Mouse (Mus musculus) midbrain, embryonic 11.5 days (tissue): ENCODE data around the gene Cd3g. TPM values are rescaled to one million over a fixed set of nuclear protein-coding genes. Genes with fewer than 3 reads are reported as not detected.

Experiments
- ATAC-seq: fragments of 200-750 bp; cut with Nextera tagmentation; 2 replicates; pipeline ENCODE4 v1.8.0; 2017; ENCODE audit warnings: moderate TSS enrichment, moderate library complexity; ENCODE audit not compliant: low FRiP score
- DNase-seq: peaks from one replicate; pipeline ENCODE4 v3.0.0; 2015; ENCODE audit warnings: low spot score; ENCODE audit errors: missing footprints
- H3K27ac ChIP-seq: fragments of 300-500 bp; sonication (generic); 2 replicates; pipeline ENCODE4 v1.5.1; 2014; ENCODE audit warnings: low read depth, low read length
- H3K27me3 ChIP-seq: fragments of 300-500 bp; sonication (generic); 2 replicates; pipeline ENCODE4 v1.6.1; 2014; ENCODE audit warnings: mild to moderate bottlenecking, low read length, moderate library complexity, mixed read lengths; ENCODE audit not compliant: control insufficient read depth, insufficient read depth
- H3K36me3 ChIP-seq: fragments of 300-500 bp; sonication (generic); 2 replicates; pipeline ENCODE4 v1.6.1; 2014; ENCODE audit warnings: mild to moderate bottlenecking, low read length, moderate library complexity, mixed read lengths; ENCODE audit not compliant: control insufficient read depth, insufficient read depth
- H3K4me1 ChIP-seq: fragments of 300-500 bp; sonication (generic); 2 replicates; pipeline ENCODE4 v1.6.1; 2014; ENCODE audit warnings: low read length; ENCODE audit not compliant: control insufficient read depth, insufficient read depth
- H3K4me2 ChIP-seq: fragments of 300-500 bp; sonication (generic); 2 replicates; pipeline ENCODE4 v1.6.1; 2014; ENCODE audit warnings: mild to moderate bottlenecking, moderate library complexity
- H3K4me3 ChIP-seq: fragments of 300-500 bp; sonication (generic); 2 replicates; pipeline ENCODE4 v1.5.1; 2014; ENCODE audit warnings: low read depth, low read length
- H3K9ac ChIP-seq: fragments of 300-500 bp; sonication (generic); 2 replicates; pipeline ENCODE4 v1.6.1; 2014; ENCODE audit warnings: low read length
- H3K9me3 ChIP-seq: fragments of 300-500 bp; sonication (generic); 2 replicates; pipeline ENCODE4 v1.6.1; 2016; ENCODE audit warnings: low read length; ENCODE audit not compliant: control insufficient read depth
- WGBS: fragments of 180-500 bp; shearing (Covaris S2); extraction: QIAGEN DNeasy Blood & Tissue Kit; methylation state at CpG from one replicate; pipeline ENCODE4 v1.1.7; 2014; 5-methylcytosine and 5-hydroxymethylcytosine counted together
- polyA plus RNA-seq: library from polyadenylated mRNA; unstranded; fragments of >200 nt; fragmentation: Nextera tagmentation; extraction: Ambion mirVana; gene quantifications from 2 replicates; pipeline ENCODE4 v1.2.1, GENCODE M21; 2014

Cd3g gene
- not detected in 2 replicates for polyA plus RNA-seq

- Histone ChIP-seq H3K36me3 (no peaks in the 10 kb centered on the region), H3K27me3 (no peaks in the 10 kb centered on the region), H3K9me3 (no peaks in the 10 kb centered on the region), H3K4me1 (no peaks in the 10 kb centered on the region), H3K4me3 (no peak within 1 kb of the TSS), H3K4me2 (no peak within 1 kb of the TSS), H3K27ac (no peak within 1 kb of the TSS), H3K9ac (no peak within 1 kb of the TSS)
- ATAC-seq (no peak), DNase-seq (no peak)
- 63% methylated on average over 3 of the region's 3 CpGs for WGBS
These were observed at the start of gene Cd3g for GRCm38 (mm10) chr9:44980242-44980641. Gene Cd3g (minus strand): TSS chr9:44980431.

GRCm38 (mm10) chr9:45027376-45027775 is 47.1 kb upstream of the Cd3g start:
- H3K36me3 ChIP-seq = no peaks in the 10 kb centered on the region
- H3K9me3 ChIP-seq = no peaks in the 10 kb centered on the region
- no peak overlapping the region for H3K27ac ChIP-seq
- no peak for ATAC-seq
- no peak overlapping the region for H3K9ac ChIP-seq
- H3K27me3 ChIP-seq = no peaks in the 10 kb centered on the region
- DNase-seq = no peak
- WGBS = 74% methylated on average over 8 of the region's 8 CpGs
- H3K4me3 ChIP-seq = no peak overlapping the region
- no peaks in the 10 kb centered on the region for H3K4me1 ChIP-seq
- H3K4me2 ChIP-seq = no peak overlapping the region

GRCm38 (mm10) chr9:45024187-45024586 is 44.0 kb upstream of the Cd3g start:
- WGBS = 88% methylated on average over 2 of the region's 2 CpGs
- Histone ChIP-seq H3K9me3 (no peaks in the 10 kb centered on the region), H3K4me2 (no peak overlapping the region), H3K4me1 (no peaks in the 10 kb centered on the region), H3K36me3 (no peaks in the 10 kb centered on the region), H3K27me3 (no peaks in the 10 kb centered on the region), H3K4me3 (no peak overlapping the region), H3K9ac (no peak overlapping the region), H3K27ac (no peak overlapping the region)
- DNase-seq (no peak), ATAC-seq (no peak)

- H3K4me3 ChIP-seq = no peak overlapping the region
- no peaks in the 10 kb centered on the region for H3K27me3 ChIP-seq
- no peak overlapping the region for H3K4me2 ChIP-seq
- ATAC-seq (no peak), DNase-seq (no peak)
- no peaks in the 10 kb centered on the region for H3K36me3 ChIP-seq
- H3K9me3 ChIP-seq = no peaks in the 10 kb centered on the region
- H3K9ac ChIP-seq = no peak overlapping the region
- H3K27ac ChIP-seq = no peak overlapping the region
- H3K4me1 ChIP-seq = no peaks in the 10 kb centered on the region
- WGBS = 68% methylated on average over 3 of the region's 3 CpGs
These were observed 43.4 kb upstream of the Cd3g start for GRCm38 (mm10) chr9:45023638-45024037.

- DNase-seq (peak; percentile 94), ATAC-seq (no peak)
- Histone ChIP-seq H3K9me3 (no peaks in the 10 kb centered on the region), H3K4me1 (no peaks in the 10 kb centered on the region), H3K9ac (no peak overlapping the region), H3K27me3 (no peaks in the 10 kb centered on the region), H3K36me3 (no peaks in the 10 kb centered on the region), H3K27ac (no peak overlapping the region), H3K4me2 (no peak overlapping the region), H3K4me3 (no peak overlapping the region)
- WGBS = 12% methylated on average over 3 of the region's 3 CpGs
These were observed 42.6 kb upstream of the Cd3g start for GRCm38 (mm10) chr9:45022800-45023199.

- ATAC-seq (no peak), DNase-seq (no peak)
- H3K36me3 ChIP-seq = no peaks in the 10 kb centered on the region
- 90% methylated on average over 11 of the region's 11 CpGs for WGBS
- H3K4me1 ChIP-seq = no peaks in the 10 kb centered on the region
- no peaks in the 10 kb centered on the region for H3K9me3 ChIP-seq
- H3K4me3 ChIP-seq = no peak overlapping the region
- no peak overlapping the region for H3K27ac ChIP-seq
- H3K4me2 ChIP-seq = no peak overlapping the region
- H3K27me3 ChIP-seq = no peaks in the 10 kb centered on the region
- H3K9ac ChIP-seq = no peak overlapping the region
These were observed 37.8 kb upstream of the Cd3g start for GRCm38 (mm10) chr9:45018031-45018430.

- H3K9me3 ChIP-seq = no peaks in the 10 kb centered on the region
- no peaks in the 10 kb centered on the region for H3K36me3 ChIP-seq
- no peak overlapping the region for H3K4me2 ChIP-seq
- no peak overlapping the region for H3K9ac ChIP-seq
- no peak overlapping the region for H3K4me3 ChIP-seq
- no peak for DNase-seq
- 70% methylated on average over 3 of the region's 3 CpGs for WGBS
- no peak for ATAC-seq
- H3K4me1 ChIP-seq = no peaks in the 10 kb centered on the region
- H3K27me3 ChIP-seq = no peaks in the 10 kb centered on the region
- H3K27ac ChIP-seq = no peak overlapping the region
These were observed 35.6 kb upstream of the Cd3g start for GRCm38 (mm10) chr9:45015841-45016240.

- no peaks in the 10 kb centered on the region for H3K4me1 ChIP-seq
- 47% methylated on average over 2 of the region's 2 CpGs for WGBS
- DNase-seq = no peak
- H3K36me3 ChIP-seq = no peaks in the 10 kb centered on the region
- H3K27ac ChIP-seq = no peak overlapping the region
- H3K4me2 ChIP-seq = no peak overlapping the region
- H3K27me3 ChIP-seq = no peaks in the 10 kb centered on the region
- no peaks in the 10 kb centered on the region for H3K9me3 ChIP-seq
- no peak overlapping the region for H3K9ac ChIP-seq
- ATAC-seq = no peak
- H3K4me3 ChIP-seq = no peak overlapping the region
These were observed 34.6 kb upstream of the Cd3g start for GRCm38 (mm10) chr9:45014879-45015278.

- H3K27me3 ChIP-seq = no peaks in the 10 kb centered on the region
- 51% methylated on average over 6 of the region's 6 CpGs for WGBS
- no peak overlapping the region for H3K27ac ChIP-seq
- ATAC-seq = no peak
- no peak overlapping the region for H3K4me2 ChIP-seq
- DNase-seq = no peak
- no peak overlapping the region for H3K9ac ChIP-seq
- no peaks in the 10 kb centered on the region for H3K9me3 ChIP-seq
- no peak overlapping the region for H3K4me3 ChIP-seq
- H3K4me1 ChIP-seq = no peaks in the 10 kb centered on the region
- H3K36me3 ChIP-seq = no peaks in the 10 kb centered on the region
These were observed 31.1 kb upstream of the Cd3g start for GRCm38 (mm10) chr9:45011291-45011690.

GRCm38 (mm10) chr9:45010461-45010860 is 30.2 kb upstream of the Cd3g start:
- no peak overlapping the region for H3K4me2 ChIP-seq
- ATAC-seq (no peak), DNase-seq (no peak)
- WGBS = 80% methylated on average over 4 of the region's 4 CpGs
- H3K4me1 ChIP-seq = no peaks in the 10 kb centered on the region
- H3K36me3 ChIP-seq = no peaks in the 10 kb centered on the region
- H3K27ac ChIP-seq = no peak overlapping the region
- no peak overlapping the region for H3K4me3 ChIP-seq
- H3K27me3 ChIP-seq = no peaks in the 10 kb centered on the region
- no peak overlapping the region for H3K9ac ChIP-seq
- H3K9me3 ChIP-seq = no peaks in the 10 kb centered on the region
